Mouse (Mus musculus) right cerebral cortex, adult 18-20 months (tissue): Measurements from ENCODE around the gene H1f0.

ENCODE experiments used
- DNase-seq: peaks from one replicate; pipeline ENCODE4 v3.0.0; 2022; ENCODE audit warnings: mixed read lengths

The H1f0 gene

DNA sequence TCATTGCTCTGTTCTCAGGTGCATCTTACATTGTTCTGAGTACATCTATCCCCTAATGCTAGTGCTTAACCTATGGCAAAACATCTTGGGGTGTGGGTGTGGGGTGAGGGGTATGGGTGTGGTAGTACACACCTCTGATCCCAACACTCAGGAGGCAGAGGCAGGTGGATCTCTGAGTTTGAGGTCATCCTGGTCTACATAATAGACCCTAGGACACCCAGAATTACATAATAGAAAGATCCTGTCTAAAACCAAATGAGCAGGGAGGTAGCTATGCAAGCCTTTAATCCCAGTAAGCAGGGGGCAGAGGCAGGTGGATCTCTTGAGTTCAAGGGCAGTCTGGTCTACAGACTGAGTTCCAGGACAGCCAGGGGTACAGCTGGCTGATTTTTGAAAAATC is 45.5 kb downstream of the H1f0 start:
- no peak for DNase-seq

GRCm38 (mm10) chr15:79074446-79074845 is 46.2 kb downstream of the H1f0 start:
- no peak for DNase-seq

GRCm38 (mm10) chr15:79074913-79075532 is 46.8 kb downstream of the H1f0 start, which contains the start of gene Eif3l:
Eif3l (plus strand) TSS chr15:79075179.
- DNase-seq: peak; percentile 93

DNA sequence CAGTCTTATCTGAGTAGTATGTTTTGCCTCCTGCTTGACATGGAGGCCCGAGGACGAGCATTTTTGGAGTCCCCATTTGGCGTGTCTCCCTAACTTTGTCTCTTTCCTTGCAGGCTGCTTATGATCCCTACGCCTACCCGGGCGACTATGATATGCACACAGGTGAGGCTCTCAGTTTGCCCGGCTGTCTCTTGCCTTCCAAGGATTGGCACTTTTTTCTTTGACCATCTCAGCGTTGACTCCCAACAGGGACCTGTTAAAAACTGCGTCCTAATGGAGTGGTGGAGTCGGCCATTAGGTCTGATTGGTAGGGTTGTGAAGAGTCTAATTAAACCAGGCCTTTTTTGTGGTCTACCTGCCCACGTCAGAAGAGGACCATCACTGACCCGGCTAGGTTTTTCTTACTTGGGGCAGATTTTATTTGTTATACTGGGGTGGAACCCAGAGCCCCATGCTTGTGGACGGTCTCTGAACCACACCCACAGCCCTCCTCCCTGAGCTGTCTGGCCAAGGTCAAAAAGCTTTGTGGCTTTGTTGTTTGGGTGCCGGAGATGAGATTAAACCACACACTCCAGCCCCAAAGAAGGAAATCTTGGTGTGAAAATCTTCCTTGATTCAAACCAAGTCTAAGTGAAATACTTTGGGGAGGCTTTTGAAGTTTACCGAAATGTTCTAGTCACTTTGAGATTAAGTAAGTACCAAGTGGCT is 47.6 kb downstream of the H1f0 start:
- no peak for DNase-seq

DNA sequence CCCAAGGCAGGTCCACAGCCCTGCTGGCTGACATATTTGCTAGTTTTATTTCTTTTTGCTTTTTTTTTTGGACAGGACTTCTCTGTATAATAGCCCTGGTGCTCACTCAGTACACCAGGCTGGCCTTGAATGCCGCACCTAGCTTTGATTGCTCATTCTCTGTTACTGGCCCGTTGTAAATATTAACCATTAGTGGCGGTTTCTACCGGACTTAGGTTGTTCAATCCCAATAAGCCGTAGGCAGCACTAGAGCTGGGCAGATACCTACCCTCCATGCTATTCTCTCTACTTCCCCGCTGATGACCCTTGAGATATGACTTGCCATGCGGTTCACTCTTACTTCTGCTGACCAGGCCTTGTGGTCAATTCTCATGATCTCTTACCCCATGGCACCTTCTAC is 51.3 kb downstream of the H1f0 start:
- no peak for DNase-seq
